Mouse (Mus musculus): ENCODE results near the gene Gm10031.

- TF ChIP-seq CTCF (IDR thresholded peaks at IDR 0.05; ENCODE audit: insufficient read depth, low read depth, low read length) (no peak), POLR2A (IDR thresholded peaks at IDR 0.05; ENCODE audit: insufficient read depth, low read depth, low read length) (no peak)
These were observed 35.8 kb upstream of the Gm10031 start for GRCm38 (mm10) chr1:156488031-156488430.

Measured in olfactory bulb, adult 2 months (tissue).